Mouse (Mus musculus) urinary bladder, postnatal 10 days (tissue): ENCODE measurements around the gene Antxr2.

Experiments
- DNase-seq: peaks from one replicate; pipeline ENCODE4 v3.0.0; 2022; ENCODE audit warnings: low spot score

Antxr2 gene

GRCm38 (mm10) chr5:97995881-97996280 is 35.0 kb downstream of the Antxr2 start:
- no peak for DNase-seq

DNA sequence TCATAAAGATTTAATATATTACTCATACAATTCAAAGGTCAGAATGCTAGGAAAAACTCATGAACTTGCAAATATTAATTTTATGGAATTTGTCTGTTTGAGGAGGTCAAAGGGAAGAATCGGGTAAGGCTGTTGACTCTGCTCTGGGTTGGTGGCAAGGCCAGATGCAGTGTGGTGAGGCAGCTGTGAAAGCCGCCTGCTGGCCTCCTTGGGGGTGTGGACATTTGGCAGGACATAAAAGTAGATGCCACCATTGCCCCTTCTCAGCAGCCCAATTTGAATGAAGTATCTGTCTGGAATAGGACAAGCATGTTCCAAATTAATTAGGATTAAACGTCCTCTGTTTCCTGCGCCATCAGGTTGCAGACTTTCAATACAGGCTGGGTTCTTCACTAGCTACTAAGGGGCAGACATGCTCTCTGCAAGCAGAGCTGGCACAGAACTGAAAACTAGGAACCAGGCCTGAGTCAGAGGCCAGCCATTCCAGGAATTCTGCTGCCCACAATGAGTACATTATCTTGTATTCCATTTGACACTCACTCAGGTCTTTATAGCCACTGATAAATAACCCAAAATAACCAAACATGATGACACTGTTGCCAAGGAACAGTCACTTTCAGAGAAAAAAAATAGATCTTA is 44.1 kb downstream of the Antxr2 start:
- no peak for DNase-seq

- DNase-seq = no peak
Observed at GRCm38 (mm10) chr5:97983375-97983774, 47.5 kb downstream of the Antxr2 start.

- DNase-seq = no peak
Observed at GRCm38 (mm10) chr5:97980472-97980871, 50.4 kb downstream of the Antxr2 start.

- no peak for DNase-seq
Observed at GRCm38 (mm10) chr5:97973293-97973692, 57.5 kb downstream of the Antxr2 start.

GRCm38 (mm10) chr5:97972029-97972428 is 58.8 kb downstream of the Antxr2 start:
- no peak for DNase-seq

DNA sequence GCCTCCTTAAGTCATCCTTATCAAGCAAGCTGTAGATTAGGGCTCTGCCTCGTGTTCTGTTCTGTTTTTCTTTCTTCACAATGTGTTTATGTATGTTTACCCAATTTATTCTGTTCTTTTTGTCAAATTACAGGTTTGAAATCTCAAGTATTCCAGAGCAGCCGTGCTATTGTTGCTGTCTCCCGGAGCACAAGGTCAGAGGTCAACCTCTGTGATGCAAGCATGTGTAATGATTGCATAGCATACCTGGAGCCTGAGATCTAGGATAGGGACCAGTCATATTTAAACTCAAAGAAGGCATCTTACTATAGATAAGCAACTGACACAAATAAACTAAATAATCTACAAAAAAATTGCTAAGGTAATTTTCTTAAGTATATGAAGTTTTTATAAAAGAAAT is 59.6 kb downstream of the Antxr2 start:
- DNase-seq = no peak

DNA sequence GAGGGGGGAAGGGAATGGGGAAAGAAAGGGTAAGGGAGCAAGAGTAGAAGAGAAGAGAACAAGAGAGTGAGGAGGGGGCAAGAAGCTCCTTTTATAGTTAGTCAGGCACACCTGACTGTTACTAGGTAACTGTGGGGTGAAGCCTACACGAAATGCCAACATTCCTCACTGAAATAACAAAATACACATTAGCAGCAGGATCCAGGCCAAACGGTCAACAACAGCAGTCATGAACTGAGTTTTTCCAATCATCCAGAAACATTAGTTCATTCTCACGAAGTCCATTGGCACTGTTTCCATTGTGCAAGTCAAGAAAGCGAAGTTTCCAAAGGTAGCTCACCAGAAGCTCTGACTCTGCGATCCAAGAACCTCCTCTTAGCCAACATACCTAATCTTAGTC is 63.8 kb downstream of the Antxr2 start:
- DNase-seq = no peak

GRCm38 (mm10) chr5:97966101-97966500 is 64.7 kb downstream of the Antxr2 start:
- DNase-seq = no peak

GRCm38 (mm10) chr5:97964444-97964843 is 66.4 kb downstream of the Antxr2 start:
- no peak for DNase-seq

- DNase-seq = no peak
Observed at GRCm38 (mm10) chr5:97962512-97962911, 68.3 kb downstream of the Antxr2 start.

- no peak for DNase-seq
Observed at GRCm38 (mm10) chr5:97961786-97962185, 69.1 kb downstream of the Antxr2 start.

DNA sequence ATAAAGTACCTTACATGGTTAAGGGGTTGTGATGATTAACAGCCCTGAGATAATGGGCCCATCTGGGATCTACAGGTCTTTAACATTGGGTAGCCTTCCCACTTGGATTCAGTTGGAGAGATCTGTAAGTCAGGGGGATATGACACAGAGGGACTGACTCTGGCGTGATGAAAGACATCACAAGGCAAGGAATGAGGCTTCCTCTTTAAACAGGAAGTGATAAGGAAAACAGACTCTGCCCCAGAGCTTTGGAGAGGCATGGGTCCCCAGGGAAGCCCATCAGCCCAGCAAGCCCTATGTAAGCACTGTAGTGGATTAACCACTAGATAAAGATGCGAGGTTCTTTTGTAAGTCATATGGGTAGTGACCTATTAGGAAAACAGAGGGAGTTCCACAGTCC is 71.2 kb downstream of the Antxr2 start:
- DNase-seq = no peak

GRCm38 (mm10) chr5:97959010-97959409 is 71.8 kb downstream of the Antxr2 start:
- no peak for DNase-seq

DNA sequence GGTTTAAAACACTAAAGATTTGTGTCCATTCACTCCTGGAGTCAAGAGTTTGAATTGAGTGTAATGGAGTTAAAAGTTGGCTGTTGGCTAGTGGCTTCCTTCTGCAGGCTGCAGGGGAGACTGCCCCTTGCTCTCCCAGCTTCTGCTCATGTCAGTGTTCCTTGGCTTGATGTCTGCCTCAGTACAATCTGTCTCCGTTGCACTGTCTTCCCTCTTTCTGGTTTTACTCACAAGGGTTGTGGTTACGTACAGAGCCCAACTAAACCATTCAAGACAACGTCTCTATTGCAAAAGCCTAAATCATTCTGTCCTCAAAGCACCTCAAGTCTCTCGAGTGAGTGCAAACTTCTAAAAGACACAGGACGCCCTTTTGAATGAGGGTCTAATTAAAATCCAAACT is 73.3 kb downstream of the Antxr2 start:
- no peak for DNase-seq

DNA sequence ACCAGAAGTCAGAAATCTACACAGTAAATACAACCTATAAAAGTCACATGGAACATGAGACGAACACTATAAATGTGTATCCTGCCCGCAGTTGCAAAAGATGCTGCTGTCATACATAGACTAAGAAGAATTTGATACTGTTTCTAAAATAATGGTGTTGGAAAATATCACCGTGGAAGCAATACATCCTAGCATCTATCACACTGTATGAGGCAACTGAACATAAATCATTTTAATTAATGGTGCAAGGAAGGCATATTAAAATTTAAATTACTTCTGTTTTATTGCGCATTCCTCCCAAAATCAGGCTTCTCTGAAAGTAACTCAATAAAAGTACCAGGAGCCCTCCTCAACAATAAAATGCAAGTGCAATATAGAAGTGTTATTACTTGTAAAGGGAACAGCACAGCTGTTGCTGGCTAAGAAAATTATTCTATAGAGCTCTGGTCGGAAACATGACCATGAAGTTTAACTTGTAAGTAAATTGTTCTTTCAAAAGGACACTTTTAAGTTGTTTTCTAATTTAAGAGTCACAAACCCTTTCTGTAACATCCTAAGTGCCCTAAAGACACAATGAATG is 76.6 kb downstream of the Antxr2 start:
- DNase-seq = no peak

DNA sequence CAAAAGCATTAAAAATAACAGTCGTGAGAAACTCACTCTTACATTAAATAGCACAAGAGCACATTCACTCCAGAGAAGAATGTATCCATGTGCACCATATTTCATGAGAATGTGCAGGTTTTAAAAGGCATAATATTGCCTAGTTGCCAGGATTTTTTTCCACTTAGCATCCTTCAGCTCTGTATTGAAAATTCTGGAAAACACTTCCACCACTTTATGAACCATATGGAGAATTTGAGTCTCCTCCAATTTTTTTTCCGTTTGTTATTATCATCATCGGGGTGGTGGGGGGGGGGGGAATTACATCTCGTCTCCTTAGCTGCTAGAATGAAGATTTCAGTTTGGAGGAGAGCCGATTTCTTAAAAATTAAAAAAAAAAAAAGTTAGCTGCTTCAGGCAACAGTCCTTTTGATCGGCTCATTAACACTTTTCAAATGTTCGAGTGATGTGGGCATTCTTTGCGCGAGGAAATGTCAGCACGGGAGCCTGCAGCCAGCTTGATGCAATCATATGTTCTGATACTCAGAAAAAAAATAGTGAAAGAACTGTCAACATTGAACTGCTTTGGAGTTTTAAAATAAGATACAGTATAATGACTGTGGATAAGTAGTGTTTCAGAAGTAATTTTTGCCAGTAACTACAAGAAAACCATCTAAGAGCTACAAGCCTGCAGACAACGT is 77.5 kb downstream of the Antxr2 start:
- no peak for DNase-seq

GRCm38 (mm10) chr5:97947261-97947660 is 83.6 kb downstream of the Antxr2 start:
- no peak for DNase-seq

DNA sequence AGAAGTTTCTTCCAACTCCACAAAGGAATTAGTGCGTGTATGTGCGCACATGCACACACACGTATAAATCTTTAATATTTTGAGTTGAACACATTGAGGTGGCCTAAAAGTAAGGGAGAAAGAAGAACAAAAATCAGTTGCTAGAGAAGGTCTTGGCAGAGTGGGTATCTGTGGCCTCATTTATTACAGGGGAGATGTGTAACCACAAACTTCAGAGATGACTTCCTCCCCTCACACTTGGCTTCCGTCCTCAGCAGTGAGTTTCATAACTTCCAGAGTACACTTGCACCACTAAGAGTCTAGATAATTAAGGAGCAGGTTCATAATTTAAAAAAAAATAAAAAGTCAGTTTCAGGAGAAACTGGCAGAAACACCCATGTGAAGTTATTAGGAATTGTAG is 84.6 kb downstream of the Antxr2 start:
- no peak for DNase-seq

- DNase-seq = no peak
Observed at GRCm38 (mm10) chr5:97935140-97936129, 95.4 kb downstream of the Antxr2 start.

DNA sequence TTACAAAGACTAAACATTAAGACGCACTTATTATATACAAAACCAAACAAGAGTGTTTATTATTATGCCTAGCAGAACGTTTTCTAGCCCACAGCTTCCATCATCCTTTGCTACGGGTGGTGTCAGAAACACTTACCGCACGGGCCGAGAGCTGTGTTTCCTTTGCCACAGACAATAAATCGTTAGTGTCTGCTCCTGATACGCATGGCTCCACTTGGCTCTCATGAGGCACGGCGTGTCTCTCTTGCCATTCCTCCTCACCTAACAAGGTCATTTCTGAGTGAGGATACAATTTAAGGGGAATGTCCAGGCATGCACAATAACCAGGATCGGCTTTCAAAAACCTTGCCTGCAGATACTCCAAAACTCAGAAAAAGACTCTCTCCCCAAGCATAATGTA is 113.2 kb downstream of the Antxr2 start:
- DNase-seq = no peak

DNA sequence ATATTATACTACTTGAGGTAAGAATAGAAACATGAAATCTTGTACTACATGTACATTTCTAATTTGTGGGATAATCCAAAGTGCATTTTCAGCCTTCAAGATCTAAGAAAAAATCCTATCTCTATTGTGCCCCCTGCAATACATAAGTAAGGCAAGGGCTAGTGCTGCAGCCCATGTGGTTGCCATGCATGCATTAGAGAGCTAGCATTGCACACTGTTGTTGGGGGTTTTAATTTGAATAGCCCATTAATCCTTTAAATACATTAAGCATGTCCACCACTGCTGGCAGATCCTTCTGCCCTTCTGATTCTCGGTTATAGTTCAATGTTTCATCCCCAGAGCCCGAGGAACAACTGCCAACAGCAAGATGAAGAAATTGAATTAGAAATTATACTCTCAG is 116.0 kb downstream of the Antxr2 start:
- DNase-seq = no peak
